Mouse (Mus musculus): Measurements from ENCODE around the gene Edem3.
A peak's percentile ranks its signal among the peaks of the same experiment; 100 is the strongest.
"Not testable (repeated sequence)": the region's sequence is repeated elsewhere in the genome, so short reads cannot be mapped to it uniquely, and the experiment has no call there.

The Edem3 gene

DNA sequence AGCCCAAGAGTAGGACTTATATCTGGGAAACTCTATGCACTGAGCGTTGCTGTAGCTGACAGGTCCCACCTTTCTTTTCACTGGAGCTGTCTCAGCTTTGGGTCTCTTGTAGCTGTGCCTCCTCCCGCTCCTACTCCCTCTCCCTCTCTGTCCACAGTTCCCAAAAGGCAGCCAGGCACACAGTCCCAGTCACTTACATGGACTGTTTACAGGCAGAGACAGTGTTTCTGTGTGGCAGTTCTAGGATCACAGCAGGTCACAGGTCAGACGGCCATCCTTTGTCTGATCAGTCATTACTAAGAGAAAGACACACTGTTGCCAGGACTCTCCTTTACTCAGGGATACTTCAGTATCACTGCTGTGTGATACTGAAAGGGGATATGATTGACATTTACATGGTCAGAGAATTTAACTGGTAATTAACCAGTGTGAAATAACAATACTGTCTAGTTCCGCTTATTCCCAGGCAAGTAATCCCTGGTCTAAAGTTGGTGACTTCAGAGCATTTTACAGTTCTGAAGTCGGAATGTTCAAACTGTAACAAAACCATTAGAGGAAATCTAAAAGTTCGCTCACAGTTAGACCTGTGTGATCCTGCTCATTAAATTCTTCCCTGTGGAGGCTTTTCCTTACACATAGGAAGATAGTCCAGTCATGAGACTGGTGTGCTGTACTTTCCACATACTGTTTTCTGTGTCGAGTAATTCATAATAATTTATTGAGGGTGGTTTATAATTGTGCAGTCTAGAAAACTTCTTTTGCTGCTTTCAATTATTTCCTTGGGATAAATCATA is 55.7 kb downstream of the Edem3 start:
- DNase-seq (ENCODE audit: low read depth, low spot score): no peak

DNA sequence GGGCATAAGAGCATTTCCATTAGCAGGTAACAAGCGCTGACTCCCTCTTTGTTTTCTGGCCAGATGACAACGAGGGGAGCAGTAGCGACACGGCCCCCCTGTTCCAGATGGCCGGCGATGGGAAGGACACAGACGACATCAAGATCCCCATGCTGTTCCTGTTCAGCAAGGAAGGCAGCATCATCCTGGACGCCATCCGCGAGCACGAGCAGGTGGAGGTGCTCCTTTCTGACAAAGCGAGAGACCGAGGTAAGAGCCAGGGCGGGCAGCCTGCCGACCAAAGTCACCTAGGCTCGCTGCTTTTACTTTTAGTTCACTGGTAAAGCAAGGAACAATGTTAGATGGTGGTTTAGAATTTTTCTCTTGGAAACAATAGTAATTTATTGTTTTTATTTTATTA is 56.3 kb downstream of the Edem3 start:
- no peak for DNase-seq (ENCODE audit: low read depth, low spot score)

DNA sequence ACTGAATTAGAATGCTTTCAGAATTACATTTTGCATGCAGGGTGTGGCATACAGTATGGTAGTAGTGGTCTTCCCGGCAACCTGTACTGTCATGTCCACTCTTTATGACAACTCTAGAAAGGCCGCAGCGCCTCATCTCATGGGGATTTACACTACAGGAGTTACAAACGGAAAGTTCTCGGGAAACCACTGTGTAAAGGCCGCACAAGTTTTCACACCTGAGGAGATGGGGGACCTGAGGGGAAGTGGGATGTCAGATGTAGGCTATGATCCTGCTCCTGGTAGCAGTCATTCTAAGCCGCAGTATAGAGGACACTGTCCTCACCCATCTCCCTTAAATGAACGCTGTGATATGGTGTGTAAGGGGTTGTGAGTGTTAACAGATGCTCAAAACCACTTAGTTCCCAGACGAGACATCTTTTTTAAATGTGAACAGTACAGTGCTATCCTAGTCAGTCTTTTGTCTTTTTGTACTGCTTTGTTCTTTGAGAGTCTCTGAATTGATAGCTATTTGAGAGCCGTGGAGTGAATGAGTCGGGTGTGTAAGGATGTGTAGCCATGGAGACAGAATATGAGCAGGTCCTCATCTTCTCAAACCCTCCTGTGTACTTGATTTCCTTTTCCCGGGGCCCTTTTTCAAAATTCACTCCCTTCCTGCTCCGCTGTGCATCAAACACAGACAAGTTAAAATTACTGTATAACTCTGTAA is 57.0 kb downstream of the Edem3 start:
- DNase-seq (ENCODE audit: low read depth, low spot score): no peak

DNA sequence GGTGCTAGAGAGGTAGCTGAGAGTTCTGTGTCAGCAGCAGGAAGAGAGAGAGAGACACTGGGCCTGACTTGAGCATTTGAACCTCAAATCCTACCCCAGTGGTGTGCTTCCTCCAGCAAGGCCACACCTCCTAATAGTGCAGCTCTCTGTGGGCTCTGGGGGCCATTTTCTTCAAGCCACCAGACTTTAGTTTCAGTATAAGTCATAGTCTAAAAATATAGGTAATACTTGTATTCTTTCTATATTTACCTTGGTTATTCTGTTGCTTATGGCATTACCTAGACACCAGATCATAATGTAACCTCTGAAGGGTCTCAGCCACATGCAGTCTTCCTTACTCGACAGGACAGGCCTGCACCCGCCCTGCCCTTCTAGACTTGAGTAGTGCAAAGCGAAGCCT is 60.9 kb downstream of the Edem3 start:
- DNase-seq (ENCODE audit: low read depth, low spot score): no peak

DNA sequence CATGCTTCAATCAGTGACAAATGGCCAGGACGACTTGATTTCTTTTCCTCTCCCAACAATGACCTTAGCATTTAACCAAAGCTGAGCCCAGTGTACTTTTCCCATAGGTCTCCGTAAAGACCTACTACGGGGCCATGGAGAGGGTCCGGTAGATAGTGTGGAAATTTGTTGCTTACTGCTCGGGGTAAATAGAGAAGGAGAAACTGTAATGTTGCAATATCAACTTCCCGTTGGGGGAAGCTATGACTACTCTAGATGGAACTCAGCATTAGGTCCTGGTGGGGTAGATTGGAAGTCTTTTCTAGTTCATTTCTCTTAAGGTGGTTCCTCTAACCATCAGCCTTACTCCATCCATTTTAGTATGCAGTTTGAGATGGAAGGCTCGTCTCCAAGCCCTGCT is 64.0 kb downstream of the Edem3 start:
- DNase-seq (ENCODE audit: low read depth, low spot score): no peak

DNA sequence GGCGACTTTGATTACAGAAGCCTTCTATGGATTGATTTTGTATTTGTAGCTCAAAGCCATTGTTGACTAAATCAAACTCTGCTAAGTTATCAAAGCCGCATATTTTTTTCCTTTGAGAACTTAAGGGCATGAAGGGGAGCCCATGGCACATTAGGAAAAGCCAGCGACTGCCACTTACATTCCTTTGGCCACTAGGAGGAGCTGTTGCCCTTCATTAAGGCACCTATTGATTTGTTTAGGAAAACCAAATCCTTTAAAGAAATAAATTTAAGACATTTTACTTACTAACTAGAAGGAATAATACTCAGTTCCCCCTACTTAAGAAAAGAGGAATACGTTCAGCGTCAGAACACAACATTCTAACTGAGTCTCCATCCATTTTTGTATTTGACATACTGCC is 65.3 kb downstream of the Edem3 start:
- DNase-seq (ENCODE audit: low read depth, low spot score): peak; percentile 56

DNA sequence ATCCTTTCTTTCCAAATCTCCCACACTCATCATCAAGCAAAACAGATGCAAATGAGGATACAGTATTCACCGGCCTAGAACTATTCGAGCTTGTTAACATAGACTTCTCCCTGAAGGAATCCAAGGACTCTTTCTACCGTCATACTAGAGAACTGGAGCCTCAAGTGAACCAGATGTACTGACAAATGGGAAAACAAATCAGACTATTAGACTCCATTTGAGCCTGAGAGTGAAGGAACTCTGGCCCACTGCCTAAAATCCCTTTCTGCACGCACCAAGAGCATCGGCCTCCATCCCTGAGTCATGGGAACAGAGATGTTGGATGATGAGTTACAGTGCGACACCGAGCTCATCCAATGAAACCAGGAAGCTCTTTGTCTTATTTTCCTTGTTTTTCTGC is 69.9 kb downstream of the Edem3 start:
- DNase-seq (ENCODE audit: low read depth, low spot score): peak; percentile 36

DNA sequence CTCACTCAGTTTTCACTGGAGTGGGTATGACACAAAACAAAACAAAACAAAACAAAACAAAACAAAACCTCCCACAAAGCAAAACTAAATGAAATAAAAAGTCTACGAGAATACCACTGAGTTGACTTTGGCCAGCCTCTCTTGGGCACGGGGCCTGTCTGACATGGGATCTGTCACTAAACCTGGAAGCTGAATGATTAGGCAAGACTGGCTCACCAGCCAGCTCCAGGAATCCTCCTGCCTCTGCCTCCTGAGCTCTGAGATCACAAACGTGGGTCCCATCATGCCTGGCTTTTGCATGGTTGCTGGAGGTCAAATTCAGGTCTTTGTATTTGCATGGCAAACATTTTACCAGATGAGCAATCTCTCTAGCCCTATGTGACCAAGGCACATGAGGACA is 76.6 kb downstream of the Edem3 start:
- no peak for DNase-seq (ENCODE audit: low read depth, low spot score)

DNA sequence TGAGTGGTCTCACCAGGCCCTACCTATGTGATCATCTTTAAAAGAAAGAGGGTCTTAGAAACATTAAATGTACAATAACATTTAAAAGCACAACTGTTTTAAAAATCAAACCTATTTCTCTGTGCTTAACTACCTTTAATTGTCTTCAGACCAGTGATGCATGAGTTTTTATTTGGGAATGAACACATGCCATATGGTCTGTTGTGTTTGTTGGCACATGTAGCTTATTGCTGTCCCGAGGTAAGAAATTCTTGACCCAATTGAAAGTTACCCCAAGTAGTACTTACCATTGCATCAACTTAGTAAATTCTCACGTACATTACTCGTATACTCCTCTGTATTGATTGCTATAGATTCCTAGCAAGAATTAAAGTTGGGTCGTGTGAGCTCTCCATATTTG is 80.1 kb downstream of the Edem3 start:
- no peak for DNase-seq (ENCODE audit: low read depth, low spot score)

DNA sequence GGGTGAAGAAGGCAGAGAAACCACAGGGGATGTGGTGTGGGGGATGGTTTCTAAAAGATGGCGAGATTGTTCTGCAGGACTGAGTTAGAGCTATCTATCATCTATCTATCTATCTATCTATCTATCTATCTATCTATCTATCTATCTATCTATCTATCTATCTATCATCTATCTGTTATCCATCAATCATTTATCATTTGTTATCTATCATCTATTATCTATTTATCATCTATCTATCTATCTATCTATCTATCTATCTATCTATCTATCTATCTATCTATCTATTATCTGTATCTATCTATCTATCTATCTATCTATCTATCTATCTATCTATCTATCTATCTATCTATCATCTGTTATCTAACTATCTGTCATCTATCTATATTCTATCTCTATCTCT is 85.2 kb downstream of the Edem3 start:
- DNase-seq (ENCODE audit: low read depth, low spot score): not testable (repeated sequence)

DNA sequence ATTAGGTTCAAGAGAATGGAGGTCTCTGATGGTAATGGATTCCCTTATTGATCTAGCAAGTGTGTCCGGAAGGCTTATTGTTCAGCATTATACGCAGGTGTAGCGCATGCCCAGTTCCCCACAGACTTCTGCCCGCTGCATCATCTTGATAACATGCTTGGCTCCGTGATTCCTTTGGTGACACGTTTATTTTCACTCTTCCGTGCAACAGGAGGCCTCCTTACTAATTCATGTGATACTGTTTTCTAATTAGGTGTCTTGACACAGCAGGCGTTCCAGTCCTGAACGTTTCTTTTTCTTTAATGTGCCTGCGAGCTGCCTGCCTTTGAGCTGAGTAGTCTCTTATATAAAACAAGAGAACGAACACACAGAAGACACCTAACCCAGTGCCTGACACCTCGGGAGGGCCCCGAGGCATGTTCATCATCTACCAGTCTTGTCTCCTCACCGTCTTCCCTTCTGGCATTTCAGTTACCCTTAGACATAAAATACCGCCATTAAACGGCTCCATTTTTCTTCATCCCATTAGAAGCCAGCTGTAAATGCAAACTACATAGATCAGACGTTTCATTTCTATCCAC is 90.2 kb downstream of the Edem3 start:
- DNase-seq (ENCODE audit: low read depth, low spot score): no peak

DNA sequence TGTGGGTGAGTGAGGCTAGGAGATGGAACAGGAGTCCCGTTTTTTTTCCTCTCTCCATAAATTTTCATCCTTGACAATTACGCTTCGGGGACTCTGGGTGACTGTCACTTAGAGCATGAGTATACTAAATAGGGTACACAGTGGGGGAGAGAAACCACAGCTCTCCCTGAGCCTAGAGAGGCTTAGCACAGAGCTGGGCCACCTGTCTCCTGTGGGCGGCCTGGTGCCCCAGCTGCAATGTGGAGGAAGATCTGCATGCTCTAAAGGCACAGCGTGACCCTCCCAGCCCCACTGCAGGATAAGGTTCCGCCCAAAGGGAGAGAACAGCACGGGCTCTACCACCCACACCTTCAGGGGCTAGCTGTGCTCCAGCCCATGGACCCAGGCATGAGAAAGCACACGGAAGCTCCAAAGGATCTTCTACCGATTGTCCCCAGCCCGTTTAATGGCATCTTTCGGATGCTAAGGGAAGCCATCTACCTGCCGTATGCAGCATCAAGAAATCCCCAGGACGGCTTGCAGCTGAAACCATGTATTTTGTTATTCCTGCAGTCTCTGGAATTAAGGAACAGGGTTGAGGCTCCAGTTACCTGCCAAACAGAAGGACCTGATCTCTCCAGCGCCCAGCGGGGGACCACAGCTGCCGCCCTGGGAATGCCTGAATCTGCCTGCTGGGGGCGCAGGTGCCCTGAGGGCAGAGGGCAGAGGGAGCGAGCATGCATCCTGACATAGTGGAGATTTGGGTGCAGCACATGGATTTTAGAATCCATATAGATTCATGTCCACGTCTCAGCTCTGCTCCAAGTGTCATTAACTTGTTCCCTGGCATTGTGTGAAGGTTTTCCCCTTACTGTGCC is 91.0 kb downstream of the Edem3 start:
- DNase-seq (ENCODE audit: low read depth, low spot score): peak; percentile 13

DNA sequence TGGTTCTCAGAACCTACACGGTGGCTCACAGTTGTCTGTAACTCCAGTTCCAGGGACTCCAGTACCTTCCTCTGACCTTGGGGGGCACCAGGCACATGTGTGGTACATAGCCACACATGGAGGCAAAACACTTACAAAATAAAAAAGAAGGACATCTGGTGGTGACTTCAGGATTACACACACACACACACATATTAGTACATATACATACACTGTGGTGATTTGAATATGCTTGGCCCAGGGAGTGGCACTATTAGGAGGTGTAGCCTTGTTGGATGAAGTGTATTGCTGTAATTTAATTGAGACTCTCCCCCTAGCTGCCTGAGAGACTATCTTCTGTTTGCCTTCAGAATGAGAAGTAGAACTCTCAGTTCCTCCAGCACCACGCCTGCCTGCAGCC is 93.1 kb downstream of the Edem3 start:
- no peak for DNase-seq (ENCODE audit: low read depth, low spot score)

DNA sequence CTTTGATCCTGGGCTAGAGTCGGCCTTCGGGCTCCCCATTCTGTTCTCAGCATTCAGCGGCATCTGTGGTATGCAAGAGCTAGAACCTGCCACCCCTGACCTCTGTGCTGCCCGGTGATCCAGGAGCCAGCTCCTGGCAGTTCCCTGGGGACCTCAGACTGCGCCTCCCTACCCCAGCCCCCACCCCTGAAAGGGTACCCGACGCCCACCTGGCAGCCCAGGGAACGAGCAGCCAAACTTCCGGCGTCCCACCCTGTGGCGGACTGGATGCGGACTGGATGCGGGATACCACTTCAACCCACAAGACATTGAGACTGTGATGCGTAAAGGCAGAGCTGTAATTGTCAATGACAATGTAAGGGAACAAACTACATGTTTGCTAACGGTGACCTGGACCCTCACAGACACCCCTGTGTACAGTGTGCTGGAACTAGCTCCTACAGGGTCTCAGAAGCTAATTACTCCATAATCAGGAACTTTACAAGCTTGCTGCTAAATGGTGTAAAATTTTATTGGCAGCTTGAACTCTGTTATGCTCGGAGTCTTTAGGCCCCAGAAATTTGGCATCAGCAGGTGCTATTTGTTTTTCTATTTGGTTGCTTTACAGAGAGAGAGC is 94.9 kb downstream of the Edem3 start:
- no peak for DNase-seq (ENCODE audit: low read depth, low spot score)

DNA sequence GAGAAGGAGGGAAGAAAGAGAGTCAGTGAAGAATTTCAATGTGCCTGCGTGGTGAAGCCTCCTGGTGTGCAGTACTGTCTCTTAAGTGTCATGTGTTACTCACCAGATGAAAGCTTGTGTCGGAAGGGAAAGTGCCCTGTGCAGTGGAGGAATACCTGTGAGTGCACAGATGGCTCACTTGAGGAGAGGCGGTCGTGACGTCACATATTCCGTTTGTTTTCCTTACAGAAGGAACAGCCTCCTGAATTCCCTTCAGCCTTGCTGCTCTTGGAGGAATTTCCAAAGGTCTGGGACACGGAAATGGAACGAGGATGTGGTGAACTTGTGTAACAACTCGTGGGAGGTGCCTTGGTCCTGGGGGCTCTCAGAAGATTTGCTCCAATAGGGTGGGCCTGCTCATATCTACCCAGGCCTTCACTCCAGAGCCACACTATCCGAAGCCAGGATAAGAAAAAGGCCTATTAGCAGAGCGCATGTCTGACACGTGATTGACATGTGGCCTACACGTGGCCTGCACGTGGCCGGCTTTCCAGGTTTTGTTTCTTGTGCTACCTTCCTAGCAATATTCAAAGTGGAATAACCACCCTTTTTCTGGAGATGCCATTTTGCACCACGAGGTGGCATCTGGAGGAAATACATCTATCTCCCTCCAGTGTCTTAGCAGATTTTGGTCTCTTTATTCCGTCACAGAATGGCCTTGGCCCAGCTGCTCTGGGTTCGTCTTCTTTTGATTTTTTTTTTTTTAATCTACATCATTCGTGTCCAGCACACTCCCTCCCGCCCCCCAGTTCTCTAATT is 96.1 kb downstream of the Edem3 start:
- DNase-seq (ENCODE audit: low read depth, low spot score): no peak

DNA sequence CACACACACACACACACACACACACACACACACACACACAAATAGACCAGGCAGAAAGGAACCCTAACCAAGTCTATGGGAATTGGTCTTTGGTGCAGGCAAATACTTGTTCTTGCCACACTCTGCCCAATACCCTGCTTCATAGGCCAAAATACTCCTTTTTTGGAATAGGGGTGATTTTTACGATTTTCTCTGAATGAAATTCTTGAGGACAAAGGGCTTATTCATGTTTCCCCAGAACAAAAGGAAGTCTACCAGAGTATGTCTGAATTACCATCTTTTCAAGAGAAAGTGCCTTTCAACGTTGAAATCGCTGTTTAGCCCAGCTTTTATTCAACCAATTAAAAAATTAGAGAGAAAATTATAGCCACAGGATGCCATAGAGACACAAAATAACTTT is 96.8 kb downstream of the Edem3 start:
- no peak for DNase-seq (ENCODE audit: low read depth, low spot score)

DNA sequence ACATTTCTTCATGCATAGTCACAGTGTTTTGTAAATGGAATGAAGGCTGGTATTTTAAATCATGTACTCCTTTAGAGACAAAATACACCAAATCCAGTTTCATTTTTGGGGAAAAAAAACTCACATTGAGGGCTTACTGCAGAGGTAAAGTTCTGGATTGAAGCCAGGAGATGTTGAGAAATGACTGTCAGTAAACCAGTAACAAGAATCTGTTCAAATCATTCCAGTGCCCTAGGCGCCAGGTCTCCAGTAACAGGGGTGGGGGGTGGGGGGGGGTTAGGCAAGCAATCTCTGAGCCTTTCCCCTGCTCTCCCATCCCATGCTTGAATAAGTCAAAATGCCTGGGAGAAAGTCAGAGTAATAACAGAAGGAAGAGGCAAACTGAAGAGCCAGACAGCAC is 100.4 kb downstream of the Edem3 start:
- no peak for DNase-seq (ENCODE audit: low read depth, low spot score)

DNA sequence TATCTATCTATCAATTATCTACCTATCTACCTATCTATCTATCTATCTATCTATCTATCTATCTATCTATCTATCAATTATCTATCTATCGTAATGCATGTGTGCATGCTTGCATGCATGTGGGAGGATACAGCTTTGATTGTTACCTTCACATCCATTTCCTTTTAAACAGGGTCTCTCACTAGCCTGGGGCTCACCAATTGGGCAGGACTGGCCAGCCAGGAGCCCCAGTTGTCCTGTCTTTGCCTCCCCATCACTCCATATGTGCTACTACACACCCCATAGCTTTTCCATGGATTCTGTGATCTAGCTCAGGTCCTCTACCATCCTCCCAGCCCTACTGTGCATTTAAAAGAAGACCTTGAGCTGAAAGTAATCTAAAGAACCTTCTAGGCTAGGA is 103.3 kb downstream of the Edem3 start:
- DNase-seq (ENCODE audit: low read depth, low spot score): no peak

DNA sequence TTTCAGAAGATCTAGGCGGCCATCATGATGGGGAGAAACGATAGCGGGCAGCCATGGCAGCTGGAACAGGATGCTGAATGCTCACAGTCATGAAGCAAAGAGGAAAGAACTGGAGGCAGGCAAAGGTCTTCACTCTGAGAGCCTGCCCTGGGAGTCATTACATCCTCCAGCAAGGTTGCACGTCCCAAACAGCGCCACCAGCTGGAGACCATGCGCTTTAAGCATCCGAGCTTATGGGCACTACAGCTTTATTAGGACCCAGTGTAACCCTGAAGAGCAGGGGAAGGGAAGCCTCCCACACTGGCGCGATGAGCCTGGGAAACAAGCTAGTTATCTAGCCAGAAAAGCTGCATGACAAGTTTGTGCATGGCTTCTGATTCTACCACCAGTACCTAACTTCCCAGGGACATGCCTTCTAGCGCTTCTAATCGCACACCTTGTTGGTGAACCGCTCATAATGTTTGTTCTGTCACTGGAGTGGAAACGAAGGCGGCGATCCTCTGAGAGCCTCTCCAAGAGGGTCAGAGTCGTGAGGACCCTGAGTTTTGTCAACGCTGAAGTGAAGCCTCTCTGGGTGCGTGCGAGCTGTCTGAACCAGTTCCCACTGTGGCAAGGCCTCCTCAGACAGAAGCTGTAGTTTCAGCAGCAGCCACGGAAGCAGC is 106.3 kb downstream of the Edem3 start:
- DNase-seq (ENCODE audit: low read depth, low spot score): no peak

DNA sequence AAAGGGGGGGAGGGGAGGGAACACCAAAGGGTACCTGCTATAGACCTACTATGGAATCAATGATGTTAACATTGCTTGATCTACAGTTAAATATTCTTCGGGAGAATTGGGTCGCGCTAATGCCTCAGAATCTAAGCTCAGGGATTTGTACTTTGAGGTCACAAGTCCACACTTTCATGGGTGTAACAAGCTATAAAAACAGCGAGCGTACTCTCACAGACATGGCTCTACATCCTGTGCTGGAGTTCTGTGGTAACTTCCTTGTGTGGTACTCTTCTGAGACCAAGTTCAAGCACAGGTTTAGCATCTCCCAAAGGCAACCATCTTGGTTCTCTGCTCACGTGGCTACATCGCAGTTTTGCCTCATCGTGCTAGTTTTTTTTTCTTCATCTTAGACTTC is 106.9 kb downstream of the Edem3 start:
- DNase-seq (ENCODE audit: low read depth, low spot score): no peak
